Mouse (Mus musculus) heart, postnatal 10 days (tissue): ENCODE measurements around the gene Itga7. TPM values are rescaled to one million over a fixed set of nuclear protein-coding genes. Genes with fewer than 3 reads are reported as not detected.

ENCODE experiments used
- DNase-seq, 2 experiments: peaks; one replicate each; pipeline ENCODE4 v3.0.0; 2021
- intact Hi-C: fragments of 180-260 bp; cut with DNase I; formaldehyde crosslinking; loops from one replicate; pipeline ENCODE4 v1.15.1; 2025
- total RNA-seq, 2 experiments: library from RNA; stranded (reverse); gene quantifications; 2 replicates each; pipeline ENCODE4 v1.2.3; 2021

Itga7 gene
- total RNA-seq, 2 experiments from 2014 or later = 125 to 136 TPM

DNA sequence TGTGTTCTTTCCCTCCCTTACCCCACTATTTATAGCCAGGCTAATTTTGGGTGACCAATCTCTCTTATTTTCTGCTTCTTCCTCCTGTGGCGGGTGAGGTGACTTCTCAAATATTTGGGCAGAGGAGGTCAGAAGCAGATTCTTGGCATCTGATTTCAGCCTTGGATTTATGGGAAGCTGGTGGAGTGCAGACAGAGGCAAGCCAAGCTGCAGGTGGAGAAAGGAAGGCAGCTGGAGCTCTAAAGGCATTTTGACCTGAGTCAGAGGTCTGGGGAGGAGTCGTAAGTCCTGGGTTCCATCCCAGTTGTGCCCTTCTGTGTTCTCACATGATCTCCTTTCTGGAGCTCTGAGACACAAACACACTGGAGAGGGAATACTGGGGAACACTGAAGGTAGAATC lies 2.2 kb upstream of the Itga7 start:
- peak; percentile 62 to 65 for DNase-seq
- intact Hi-C loops = no loop called here

DNA sequence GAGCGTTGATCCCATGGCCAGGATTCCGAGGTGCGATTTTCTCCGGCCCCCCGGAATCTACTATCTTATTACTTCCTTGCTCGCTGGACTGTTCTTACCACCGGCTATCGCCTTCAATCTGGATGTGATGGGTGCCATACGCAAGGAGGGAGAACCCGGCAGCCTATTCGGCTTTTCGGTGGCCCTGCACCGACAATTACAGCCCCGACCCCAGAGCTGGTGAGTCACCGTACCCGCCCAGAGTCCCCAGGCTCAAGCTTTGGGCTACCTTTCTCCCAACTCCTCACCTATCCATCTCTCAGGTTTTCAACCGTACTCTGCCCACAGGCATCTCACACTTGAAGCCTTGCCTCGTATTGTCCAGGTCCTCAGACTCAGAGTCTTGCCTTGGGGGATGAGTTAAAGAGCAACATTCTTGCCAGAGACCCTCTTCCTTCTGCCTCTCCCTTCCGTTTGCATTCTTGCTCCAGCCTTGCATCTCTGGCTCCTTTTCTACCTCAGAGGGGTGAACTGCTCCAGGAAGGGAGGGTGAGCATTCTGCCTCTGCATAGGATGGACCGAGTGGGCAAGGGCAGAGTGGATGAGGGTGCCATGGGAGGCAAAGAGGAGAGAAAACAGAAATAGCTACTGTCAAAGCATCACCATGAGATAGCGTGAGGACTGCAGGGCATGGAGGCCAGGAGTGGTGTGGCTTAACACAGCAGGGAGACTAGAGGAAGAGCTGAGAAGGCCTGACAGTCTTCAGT lies 531 bp downstream of the Itga7 start:
- intact Hi-C loops = no loop called here
- DNase-seq = peak in 1 of 2 experiments; percentile 29

GRCm38 (mm10) chr10:128934997-128935787 lies 1.6 kb downstream of the Itga7 start:
- peak in 1 of 2 experiments; percentile 36 for DNase-seq
- intact Hi-C loops = no loop called here

DNA sequence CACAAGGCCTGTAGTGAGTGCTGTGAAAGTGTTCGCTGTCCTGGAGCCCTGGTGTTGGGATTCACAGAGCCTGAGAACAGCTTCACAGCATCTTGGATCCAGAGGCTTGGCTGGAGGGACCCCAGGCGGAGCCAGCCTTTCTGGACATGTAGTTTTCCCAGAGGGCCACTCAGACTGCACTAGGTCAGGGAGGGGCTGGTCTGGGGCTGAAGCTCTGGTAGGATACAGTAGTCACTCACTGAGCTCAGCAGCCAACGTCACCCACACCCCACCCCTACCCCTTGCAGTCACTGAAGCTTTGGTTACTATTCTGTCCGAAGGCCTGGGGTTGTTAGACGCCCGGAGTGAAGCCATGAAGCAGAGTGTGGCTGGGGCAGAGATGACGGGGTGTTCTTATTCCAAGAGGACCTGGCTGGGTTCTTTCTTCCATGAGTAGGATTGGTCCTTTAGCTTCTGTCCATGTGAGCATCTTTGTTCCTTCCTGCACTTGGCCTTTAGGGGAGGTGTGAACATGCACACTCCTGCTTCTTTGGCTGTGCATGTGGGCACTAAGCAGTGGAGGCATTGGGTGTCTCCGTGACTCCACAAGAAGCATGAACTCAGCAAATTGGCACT lies 2.3 kb downstream of the Itga7 start:
- intact Hi-C loops = no loop called here

GRCm38 (mm10) chr10:128937756-128938390 lies 4.3 kb downstream of the Itga7 start:
- intact Hi-C loops = no loop called here
- DNase-seq = peak; percentile 51 to 55

More for the DNA sequence above, 2.3 kb downstream of the Itga7 start:
- peak; percentile 63 to 64 for DNase-seq

- intact Hi-C loops = no loop called here
- peak; percentile 93 for DNase-seq
These were observed 4.8 kb downstream of the Itga7 start for GRCm38 (mm10) chr10:128938457-128938856.

DNA sequence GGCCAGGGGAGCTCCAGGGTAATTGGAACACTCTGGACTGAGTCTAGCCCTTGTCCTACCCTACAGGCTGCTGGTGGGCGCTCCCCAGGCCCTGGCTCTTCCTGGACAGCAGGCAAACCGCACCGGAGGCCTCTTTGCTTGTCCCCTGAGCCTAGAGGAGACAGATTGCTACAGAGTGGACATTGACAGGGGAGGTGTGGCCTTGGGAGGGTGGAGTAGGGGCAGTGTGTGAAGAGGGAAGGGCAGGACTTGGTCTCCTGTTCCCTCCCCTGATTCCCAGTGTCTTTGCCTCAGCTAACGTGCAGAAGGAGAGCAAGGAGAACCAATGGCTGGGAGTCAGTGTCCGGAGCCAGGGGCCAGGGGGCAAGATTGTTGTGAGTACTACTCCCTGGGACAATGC lies 5.4 kb downstream of the Itga7 start:
- peak in 1 of 2 experiments; percentile 44 for DNase-seq
- intact Hi-C loops = no loop called here

DNA sequence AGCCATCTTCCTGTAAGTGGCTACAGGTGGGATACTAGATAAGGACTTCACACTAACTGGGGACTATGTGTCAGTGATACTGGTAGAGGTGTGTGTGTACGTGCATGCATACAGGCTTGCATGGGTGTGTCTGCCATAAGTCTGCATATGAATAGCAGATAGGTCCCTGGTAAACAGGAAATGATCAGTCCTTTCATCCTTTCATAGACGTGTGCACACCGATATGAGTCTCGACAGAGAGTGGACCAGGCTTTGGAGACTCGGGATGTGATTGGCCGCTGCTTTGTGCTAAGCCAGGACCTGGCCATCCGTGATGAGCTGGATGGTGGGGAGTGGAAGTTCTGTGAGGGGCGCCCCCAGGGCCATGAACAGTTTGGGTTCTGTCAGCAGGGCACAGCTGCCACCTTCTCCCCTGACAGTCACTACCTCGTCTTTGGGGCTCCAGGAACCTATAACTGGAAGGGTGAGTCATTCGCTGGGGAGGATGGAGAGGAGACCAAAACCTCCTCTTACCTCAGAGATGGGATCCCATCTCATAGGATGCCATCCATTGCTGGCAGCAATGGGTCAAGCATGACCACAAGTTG lies 7.0 kb downstream of the Itga7 start:
- intact Hi-C loops = no loop called here
- no peak for DNase-seq

- intact Hi-C loops = no loop called here
- DNase-seq = peak; percentile 54 to 78
These were observed 12.1 kb downstream of the Itga7 start for GRCm38 (mm10) chr10:128945675-128946074.

DNA sequence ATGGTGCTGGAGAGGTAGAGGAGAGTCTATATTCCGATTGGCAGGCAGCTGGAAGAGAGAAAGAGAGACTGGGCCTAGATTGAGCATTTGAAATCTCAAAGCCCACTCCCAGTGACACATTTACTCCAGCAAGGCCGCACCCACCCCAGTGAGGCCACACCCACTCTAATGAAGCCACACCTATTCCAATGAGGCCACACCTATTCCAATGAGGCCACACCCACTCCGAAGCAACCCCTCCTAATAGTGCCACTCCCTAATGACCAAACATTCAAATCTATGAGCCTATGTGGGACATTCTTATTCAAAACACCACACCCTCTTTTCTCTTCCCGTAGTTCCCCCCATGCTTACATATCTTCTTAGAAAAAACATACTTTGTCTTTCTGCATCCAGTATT lies 13.9 kb downstream of the Itga7 start:
- intact Hi-C loops = no loop called here
- no peak for DNase-seq

DNA sequence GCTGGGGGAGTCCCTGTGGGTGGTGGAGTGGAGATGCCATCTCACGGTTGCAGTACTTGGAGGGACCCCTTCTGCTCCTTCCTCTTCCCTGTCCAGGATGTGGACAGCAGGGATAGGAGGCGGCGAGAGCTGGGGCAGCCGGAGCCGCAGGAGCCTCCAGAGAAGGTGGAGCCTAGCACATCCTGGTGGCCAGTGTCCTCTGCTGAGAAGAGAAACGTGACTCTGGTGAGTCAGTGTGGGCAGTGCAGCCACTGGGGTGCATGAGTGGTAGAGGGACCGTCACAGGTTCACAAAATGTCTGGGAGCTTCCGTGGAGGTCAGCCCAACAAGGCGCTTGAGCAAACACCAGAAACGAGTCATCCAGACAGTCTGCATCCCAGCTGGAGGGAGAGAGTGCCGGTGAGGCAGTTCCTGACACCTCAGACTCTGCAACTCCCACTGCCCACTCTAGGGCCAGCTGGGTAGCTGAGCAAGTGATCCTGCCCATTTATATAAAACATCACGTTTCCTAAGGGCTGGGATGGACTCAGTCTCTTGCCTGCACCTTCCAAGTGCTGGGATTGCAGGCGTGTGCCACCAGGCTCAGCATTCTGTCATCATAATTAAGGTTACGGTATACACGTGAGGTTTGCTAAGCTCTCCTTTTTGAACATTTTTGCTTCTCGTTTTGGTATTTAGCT lies 16.7 kb downstream of the Itga7 start:
- intact Hi-C loops = no loop called here
- no peak for DNase-seq

DNA sequence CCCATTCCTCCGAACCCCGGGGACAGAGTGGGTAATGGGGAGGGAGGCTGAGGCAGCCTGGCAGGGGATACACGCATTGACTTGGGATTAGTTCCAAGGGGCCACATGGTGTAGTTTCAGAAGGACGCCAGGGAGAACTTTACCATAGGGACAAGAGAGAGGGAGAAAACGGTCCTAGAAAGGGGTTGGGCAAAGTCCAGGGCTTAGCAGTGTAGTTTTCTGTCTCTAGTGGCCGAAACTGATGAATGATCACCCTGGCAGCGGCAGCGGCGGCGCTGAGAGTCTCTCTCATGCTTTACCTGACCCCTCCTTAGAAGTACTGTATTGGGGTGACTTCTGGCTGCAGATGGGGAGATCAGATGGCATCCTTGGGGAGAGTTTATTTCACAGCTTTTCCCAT lies 24.7 kb downstream of the Itga7 start:
- intact Hi-C loops = no loop called here
- no peak for DNase-seq

DNA sequence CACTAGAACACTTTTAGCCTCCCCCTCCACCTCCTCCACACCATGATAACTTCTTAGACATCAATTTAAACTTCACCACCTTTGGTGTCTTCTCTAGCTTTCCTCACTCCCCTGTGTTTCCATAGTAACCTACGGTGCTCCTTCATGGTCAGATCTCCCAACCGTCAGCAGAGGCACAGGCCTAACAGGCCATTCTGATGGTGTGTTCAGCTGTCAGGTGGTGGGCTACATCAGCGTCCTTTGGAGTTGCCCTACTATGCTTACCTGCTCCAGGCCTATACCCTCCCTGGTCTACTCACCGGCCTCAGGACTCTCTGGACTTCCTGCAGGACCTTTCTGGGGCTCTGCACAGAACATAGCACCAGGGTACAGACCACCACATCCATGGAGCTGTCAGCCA lies 26.5 kb downstream of the Itga7 start:
- intact Hi-C loops = no loop called here
- DNase-seq = no peak

GRCm38 (mm10) chr10:128960590-128961584 lies 27.3 kb downstream of the Itga7 start, which contains the start of gene Mettl7b:
TSS of gene Mettl7b (minus strand) at chr10:128960988.
- intact Hi-C loops = no loop called here
- DNase-seq = peak; percentile 22 to 33

DNA sequence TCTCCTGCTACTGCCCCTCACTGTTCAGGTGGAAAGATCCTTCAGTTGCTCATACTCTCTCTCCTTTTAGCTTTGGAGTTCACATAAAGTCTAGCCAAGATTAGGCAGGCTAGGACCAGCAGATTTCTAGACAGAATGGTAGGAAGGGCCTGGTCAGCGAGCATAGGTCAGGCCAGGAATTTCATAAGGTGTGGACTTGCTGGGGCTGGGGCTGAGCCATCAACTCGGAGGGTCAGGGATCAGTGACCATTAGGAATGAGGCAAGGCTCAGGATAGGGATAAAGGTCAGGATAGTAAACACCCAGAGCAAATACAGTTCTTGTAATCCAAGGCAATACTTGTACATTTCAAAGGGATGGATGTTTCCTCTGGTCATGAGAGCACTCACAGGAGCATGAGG lies 31.3 kb downstream of the Itga7 start:
- intact Hi-C loops = no loop called here
- DNase-seq = no peak

DNA sequence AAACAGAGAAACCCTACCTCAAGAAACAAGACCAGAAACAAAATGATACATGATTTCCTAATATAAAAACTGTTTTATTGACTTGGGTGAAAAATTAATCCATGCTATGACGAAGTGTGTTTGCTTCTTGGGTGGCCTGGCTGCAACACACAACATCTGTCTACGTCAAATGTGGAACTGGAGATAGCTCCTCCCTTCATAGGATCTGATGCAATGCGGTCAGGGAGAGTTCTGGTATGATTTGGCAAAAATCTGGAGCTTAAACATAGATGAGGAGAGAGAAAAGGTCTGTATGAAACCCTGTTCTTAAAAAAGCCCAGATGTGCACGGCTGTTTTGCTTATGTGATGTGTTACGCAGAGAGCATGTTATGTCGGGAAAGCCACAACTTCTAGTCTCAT lies 32.3 kb downstream of the Itga7 start:
- intact Hi-C loops = no loop called here
- no peak for DNase-seq

GRCm38 (mm10) chr10:128968341-128968749 lies 34.7 kb downstream of the Itga7 start:
- intact Hi-C loops = no loop called here
- DNase-seq = no peak

DNA sequence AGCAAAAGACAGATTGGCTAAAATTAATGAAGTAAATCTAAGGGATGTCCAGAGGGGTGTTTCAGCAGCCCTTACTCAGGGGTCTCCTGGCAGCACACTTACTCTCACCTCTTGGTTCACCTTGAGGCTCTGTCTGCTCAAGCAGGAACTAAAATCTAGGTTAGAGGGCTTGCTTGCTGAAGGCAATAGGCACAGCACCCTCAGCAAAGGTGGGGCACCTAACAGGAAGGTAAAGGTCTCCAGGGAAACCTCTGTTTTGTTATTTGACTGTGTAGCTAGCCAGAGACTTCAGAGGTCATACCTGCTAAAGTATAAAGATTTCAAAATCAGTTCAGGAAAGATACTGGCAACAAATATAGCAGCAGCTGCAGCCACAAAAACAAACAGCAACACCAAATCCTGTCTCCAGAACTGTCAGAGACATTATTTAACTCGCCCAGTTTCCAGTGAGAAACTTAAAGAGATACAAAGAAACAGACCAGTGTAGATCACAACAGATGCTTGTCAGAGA lies 37.2 kb downstream of the Itga7 start:
- intact Hi-C loops = loop anchor here (10.0 kb wide), 1 partner anchor 236 kb away; no protein-coding TSS in a partner anchor
- no peak for DNase-seq
